Mouse (Mus musculus) midbrain, embryonic 13.5 days (tissue): ENCODE measurements at regions not wholly inside any gene's neighbourhood (a gene's known extent, or its start where the extent isn't known, plus 50 kb on each side); places are given as distances from the start of the nearest gene placed in this dataset.
A peak's percentile ranks its signal among the peaks of the same experiment; 100 is the strongest.

Experiments used
- ATAC-seq: fragments of 200-750 bp; cut with Nextera tagmentation; 2 replicates; pipeline ENCODE4 v1.8.0; 2017; ENCODE audit warnings: mild to moderate bottlenecking, moderate TSS enrichment, moderate library complexity
- H3K27ac ChIP-seq: fragments of 300-500 bp; sonication (generic); 2 replicates; pipeline ENCODE4 v1.5.1; 2015; ENCODE audit warnings: inconsistent platforms, mild to moderate bottlenecking, moderate library complexity
- H3K27me3 ChIP-seq: fragments of 300-500 bp; sonication (generic); 2 replicates; pipeline ENCODE4 v1.6.1; 2015; ENCODE audit warnings: mild to moderate bottlenecking, inconsistent platforms
- H3K36me3 ChIP-seq: fragments of 300-500 bp; sonication (generic); 2 replicates; pipeline ENCODE4 v1.6.1; 2015; ENCODE audit warnings: mild to moderate bottlenecking, inconsistent platforms
- H3K4me1 ChIP-seq: fragments of 300-500 bp; sonication (generic); replicated peaks from 2 replicates; pipeline ENCODE4 v1.6.1; 2015; ENCODE audit warnings: inconsistent platforms
- H3K4me2 ChIP-seq: fragments of 300-500 bp; sonication (generic); replicated peaks from 2 replicates; pipeline ENCODE4 v1.6.1; 2015; ENCODE audit warnings: moderate library complexity, mild to moderate bottlenecking, inconsistent platforms
- H3K4me3 ChIP-seq: fragments of 300-500 bp; sonication (generic); replicated peaks from 2 replicates; pipeline ENCODE4 v1.5.1; 2015; ENCODE audit warnings: mild to moderate bottlenecking, inconsistent platforms
- H3K9ac ChIP-seq: fragments of 300-500 bp; sonication (generic); replicated peaks from 2 replicates; pipeline ENCODE4 v1.6.1; 2015; ENCODE audit warnings: mild to moderate bottlenecking, inconsistent platforms
- H3K9me3 ChIP-seq: fragments of 300-500 bp; sonication (generic); 2 replicates; pipeline ENCODE4 v1.6.1; 2016; ENCODE audit warnings: mild to moderate bottlenecking, inconsistent platforms
- WGBS: fragments of 180-500 bp; shearing (Covaris S2); methylation state at CpG from one replicate; pipeline ENCODE4 v1.1.7; 2015; 5-methylcytosine and 5-hydroxymethylcytosine counted together

DNA sequence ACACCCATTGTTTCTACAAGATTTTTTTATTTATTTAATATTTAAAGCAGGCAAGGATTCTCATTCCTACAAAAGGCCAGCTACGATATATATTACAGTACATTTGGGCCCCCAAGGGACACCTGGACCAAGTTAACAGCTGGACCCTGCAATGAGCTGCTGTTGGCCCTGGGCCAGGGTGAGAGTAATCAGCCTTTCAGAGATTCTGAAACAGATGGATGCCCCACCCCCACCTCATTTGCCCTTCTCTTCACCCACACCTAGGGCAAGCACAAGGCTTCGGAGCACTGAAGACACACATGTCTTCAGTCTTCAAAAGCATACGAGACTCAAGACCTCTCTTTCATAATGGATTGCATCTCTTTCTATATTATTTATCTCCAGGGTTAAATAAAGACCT, 259.5 kb upstream of the Clint1 start:
- no peak for ATAC-seq
- peaks cover 6% of the 10 kb centered on the region for H3K4me1 ChIP-seq
- H3K27ac ChIP-seq: 0 out of 2 replicates have a peak overlapping the region, but pooled peaks have one; percentile 25
- H3K36me3 ChIP-seq: no peaks in the 10 kb centered on the region
- no peak overlapping the region for H3K4me2 ChIP-seq
- no peaks in the 10 kb centered on the region for H3K9me3 ChIP-seq
- 56% methylated on average over 3 of the region's 3 CpGs for WGBS
- no peaks in the 10 kb centered on the region for H3K27me3 ChIP-seq
- H3K4me3 ChIP-seq: no peak overlapping the region
- H3K9ac ChIP-seq: no peak overlapping the region

DNA sequence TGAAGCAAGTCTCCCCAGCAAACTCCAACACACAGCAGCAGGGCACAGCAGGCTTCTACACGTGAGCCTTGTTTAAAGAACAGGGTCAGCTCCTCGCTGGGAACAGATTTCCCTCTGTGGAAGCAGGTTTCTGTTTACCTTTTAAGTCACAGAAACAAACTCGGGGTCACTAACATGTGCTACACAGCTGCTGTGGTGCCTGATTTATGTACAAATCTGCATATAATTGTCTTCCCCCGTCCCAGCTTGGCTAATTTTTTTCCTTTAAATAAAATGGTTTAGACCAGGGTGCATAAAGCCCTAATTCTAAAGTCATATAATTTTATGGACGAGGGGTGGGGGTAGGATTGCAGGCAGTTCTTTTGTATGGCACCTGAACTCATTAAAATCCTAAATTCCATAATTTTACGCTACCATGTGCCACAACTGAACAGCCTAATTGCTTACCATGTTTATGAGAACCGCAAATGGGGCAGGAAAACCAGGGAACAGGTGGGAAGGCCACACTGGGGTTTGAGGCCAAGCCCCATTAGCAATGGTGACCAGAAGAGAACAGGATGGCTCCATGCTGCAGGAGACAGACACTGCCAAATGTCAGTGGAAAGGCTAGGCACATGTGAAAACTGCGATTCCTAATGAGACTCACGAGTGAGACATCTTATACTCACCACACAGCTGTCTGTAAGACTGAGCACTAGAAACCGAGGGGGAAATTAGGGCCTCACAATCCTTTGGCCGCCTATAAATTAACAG, 258.8 kb upstream of the Clint1 start:
- Histone ChIP-seq H3K9ac (no peak overlapping the region), H3K4me1 (peaks cover 6% of the 10 kb centered on the region), H3K4me2 (no peak overlapping the region), H3K27ac (0 out of 2 replicates have a peak overlapping the region, but pooled peaks have one; percentile 25), H3K27me3 (no peaks in the 10 kb centered on the region), H3K9me3 (no peaks in the 10 kb centered on the region), H3K4me3 (no peak overlapping the region), H3K36me3 (no peaks in the 10 kb centered on the region)
- ATAC-seq: no peak
- WGBS: 60% methylated on average over 11 of the region's 11 CpGs

GRCm38 (mm10) chr11:45595372-45595771, 256.5 kb upstream of the Clint1 start:
- Histone ChIP-seq H3K9me3 (no peaks in the 10 kb centered on the region), H3K4me1 (peaks cover 6% of the 10 kb centered on the region), H3K27ac (no peak overlapping the region), H3K9ac (no peak overlapping the region), H3K4me3 (no peak overlapping the region), H3K4me2 (no peak overlapping the region), H3K27me3 (no peaks in the 10 kb centered on the region), H3K36me3 (no peaks in the 10 kb centered on the region)
- 91% methylated on average over 6 of the region's 6 CpGs for whole genome bisulfite sequencing
- no peak for ATAC-seq

DNA sequence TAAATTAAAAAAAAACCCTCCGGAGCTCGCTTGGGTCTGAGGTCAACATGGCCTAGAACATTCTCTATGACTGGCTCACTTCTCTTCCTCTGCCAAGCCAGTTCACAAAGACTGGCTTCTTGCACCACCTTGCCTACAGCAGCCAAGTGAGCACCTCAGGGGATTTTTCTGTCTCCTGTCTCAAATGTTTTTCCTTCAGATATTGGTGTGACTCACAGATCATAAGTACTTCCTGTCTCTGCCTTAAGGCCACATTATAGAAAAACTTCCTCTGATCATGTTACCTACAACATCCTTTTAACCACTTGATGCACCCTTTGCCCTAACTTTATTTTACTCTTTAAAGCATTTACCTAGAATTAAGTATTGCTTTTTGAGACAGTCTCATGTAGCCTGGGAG, 230.0 kb upstream of the Clint1 start:
- WGBS: 84% methylated on average over 2 of the region's 2 CpGs
- Histone ChIP-seq H3K36me3 (no peaks in the 10 kb centered on the region), H3K9me3 (no peaks in the 10 kb centered on the region), H3K27ac (no peak overlapping the region), H3K9ac (no peak overlapping the region), H3K27me3 (no peaks in the 10 kb centered on the region), H3K4me1 (no peaks in the 10 kb centered on the region), H3K4me2 (no peak overlapping the region), H3K4me3 (no peak overlapping the region)
- ATAC-seq: no peak

- Histone ChIP-seq H3K4me1 (no peaks in the 10 kb centered on the region), H3K27me3 (no peaks in the 10 kb centered on the region), H3K4me3 (no peak overlapping the region), H3K27ac (no peak overlapping the region), H3K9me3 (no peaks in the 10 kb centered on the region), H3K36me3 (no peaks in the 10 kb centered on the region), H3K9ac (no peak overlapping the region), H3K4me2 (no peak overlapping the region)
- WGBS: 95% methylated on average over 5 of the region's 5 CpGs
- ATAC-seq: no peak
Observed at GRCm38 (mm10) chr11:45622701-45623100, 229.2 kb upstream of the Clint1 start.

- H3K27me3 ChIP-seq: no peaks in the 10 kb centered on the region
- H3K27ac ChIP-seq: no peak overlapping the region
- no peaks in the 10 kb centered on the region for H3K9me3 ChIP-seq
- no peak overlapping the region for H3K4me3 ChIP-seq
- 69% methylated on average over 7 of the region's 7 CpGs for WGBS
- ATAC-seq: no peak
- H3K36me3 ChIP-seq: no peaks in the 10 kb centered on the region
- no peak overlapping the region for H3K4me2 ChIP-seq
- H3K9ac ChIP-seq: no peak overlapping the region
- H3K4me1 ChIP-seq: no peaks in the 10 kb centered on the region
Observed at GRCm38 (mm10) chr11:45624233-45624632, 227.6 kb upstream of the Clint1 start.

GRCm38 (mm10) chr11:45629250-45629649, 222.6 kb upstream of the Clint1 start:
- no peaks in the 10 kb centered on the region for H3K4me1 ChIP-seq
- ATAC-seq: no peak
- no peaks in the 10 kb centered on the region for H3K27me3 ChIP-seq
- H3K9ac ChIP-seq: no peak overlapping the region
- no peaks in the 10 kb centered on the region for H3K36me3 ChIP-seq
- WGBS: 19% methylated on average over 1 of the region's 1 CpGs
- no peaks in the 10 kb centered on the region for H3K9me3 ChIP-seq
- no peak overlapping the region for H3K4me2 ChIP-seq
- no peak overlapping the region for H3K4me3 ChIP-seq
- no peak overlapping the region for H3K27ac ChIP-seq

DNA sequence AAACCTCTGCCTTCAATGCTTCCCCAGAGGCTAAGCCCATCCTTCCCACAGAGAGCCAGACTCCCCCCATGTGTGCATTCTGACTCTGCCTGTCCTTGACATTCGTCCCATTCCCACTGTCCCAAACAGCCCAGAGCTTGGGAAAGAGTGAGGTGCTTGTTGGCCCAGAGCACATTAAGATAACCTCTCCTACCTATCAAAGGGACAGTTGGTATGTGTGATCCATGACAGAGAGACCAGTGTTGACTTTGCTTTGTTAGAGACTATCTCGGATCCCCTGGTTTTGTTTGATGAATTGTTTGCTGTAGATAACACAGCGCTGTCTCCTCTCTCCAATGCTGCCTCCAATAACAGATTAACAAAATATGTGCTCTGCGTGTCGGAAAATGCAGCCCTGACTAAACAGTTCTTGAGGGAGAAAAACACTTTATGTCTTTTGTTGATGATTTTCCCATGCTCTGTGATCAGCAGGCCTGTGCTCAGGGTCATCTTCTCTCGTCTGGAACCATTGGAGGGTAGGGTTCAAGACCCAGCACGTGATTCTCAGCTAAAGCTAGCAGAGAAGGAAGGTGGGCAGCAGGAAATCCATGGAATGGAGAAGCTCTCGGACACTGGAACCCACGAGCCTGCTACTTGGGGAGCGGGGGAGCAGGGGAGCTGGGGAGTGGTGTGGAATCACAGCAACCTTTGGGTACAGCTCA, 217.2 kb upstream of the Clint1 start:
- Histone ChIP-seq H3K4me2 (no peak overlapping the region), H3K4me3 (no peak overlapping the region), H3K9ac (no peak overlapping the region), H3K27ac (no peak overlapping the region), H3K27me3 (no peaks in the 10 kb centered on the region), H3K4me1 (no peaks in the 10 kb centered on the region), H3K9me3 (no peaks in the 10 kb centered on the region), H3K36me3 (no peaks in the 10 kb centered on the region)
- WGBS: 81% methylated on average over 10 of the region's 10 CpGs
- no peak for ATAC-seq

DNA sequence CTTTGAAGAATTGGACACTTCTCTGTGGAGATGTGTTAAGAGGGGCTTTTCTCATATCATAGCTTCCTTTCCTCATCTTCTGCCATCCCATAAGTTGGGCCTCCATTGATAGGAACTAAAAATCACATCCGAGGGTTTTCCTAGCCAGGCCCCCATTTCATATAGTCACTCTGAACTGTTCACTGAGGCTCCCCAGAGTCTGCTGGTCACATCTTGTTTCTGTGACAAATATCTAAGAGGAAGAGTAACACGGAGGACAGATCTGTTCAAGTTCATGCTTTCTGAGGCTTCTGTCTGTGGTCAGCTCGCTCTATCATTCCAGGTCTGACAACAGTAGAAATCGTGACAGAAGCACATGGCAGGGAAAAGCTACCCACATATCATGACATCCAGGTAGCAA, 216.0 kb upstream of the Clint1 start:
- no peaks in the 10 kb centered on the region for H3K4me1 ChIP-seq
- no peak overlapping the region for H3K9ac ChIP-seq
- no peak for ATAC-seq
- WGBS: 89% methylated on average over 4 of the region's 4 CpGs
- H3K27ac ChIP-seq: no peak overlapping the region
- H3K4me3 ChIP-seq: no peak overlapping the region
- H3K27me3 ChIP-seq: no peaks in the 10 kb centered on the region
- H3K4me2 ChIP-seq: no peak overlapping the region
- H3K36me3 ChIP-seq: no peaks in the 10 kb centered on the region
- no peaks in the 10 kb centered on the region for H3K9me3 ChIP-seq

- no peaks in the 10 kb centered on the region for H3K27me3 ChIP-seq
- 0 out of 2 replicates have a peak, but pooled peaks have one; percentile 4 for ATAC-seq
- no peaks in the 10 kb centered on the region for H3K36me3 ChIP-seq
- H3K9ac ChIP-seq: no peak overlapping the region
- no peaks in the 10 kb centered on the region for H3K4me1 ChIP-seq
- WGBS: 80% methylated on average over 6 of the region's 6 CpGs
- no peak overlapping the region for H3K4me2 ChIP-seq
- no peak overlapping the region for H3K27ac ChIP-seq
- H3K4me3 ChIP-seq: no peak overlapping the region
- H3K9me3 ChIP-seq: no peaks in the 10 kb centered on the region
Observed at GRCm38 (mm10) chr11:45639236-45639635, 212.6 kb upstream of the Clint1 start.

DNA sequence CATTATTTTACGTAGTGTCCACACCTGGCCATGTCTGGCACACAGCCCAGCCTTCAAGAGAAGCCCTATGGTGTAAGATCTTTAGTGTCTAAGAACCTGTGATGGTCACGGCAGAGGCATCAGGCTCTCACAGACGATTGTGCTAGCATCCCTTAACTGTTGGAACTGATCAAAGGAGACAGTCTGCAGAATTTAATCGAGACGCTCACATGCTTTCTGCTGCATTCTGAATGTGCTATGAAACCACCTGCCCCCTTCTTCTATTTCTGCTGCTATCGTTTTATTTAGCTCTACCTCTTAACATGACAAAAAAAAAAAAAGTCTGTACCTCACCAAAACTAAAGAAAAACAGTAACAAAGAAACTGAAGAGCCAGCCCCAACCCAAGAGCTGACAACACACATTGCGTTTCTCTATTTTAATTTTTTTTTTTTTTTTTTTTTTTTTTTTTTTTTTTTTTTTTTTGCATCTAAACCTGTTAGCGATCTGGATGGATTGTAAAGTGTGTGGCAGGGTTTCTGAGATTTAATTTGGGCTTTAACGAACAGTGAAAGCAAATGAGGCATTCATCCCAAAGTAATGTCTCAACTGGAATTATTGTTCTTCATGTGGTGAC, 209.6 kb upstream of the Clint1 start:
- Histone ChIP-seq H3K4me1 (no peaks in the 10 kb centered on the region), H3K27ac (no peak overlapping the region), H3K36me3 (no peaks in the 10 kb centered on the region), H3K27me3 (no peaks in the 10 kb centered on the region), H3K9ac (no peak overlapping the region), H3K9me3 (no peaks in the 10 kb centered on the region), H3K4me2 (no peak overlapping the region), H3K4me3 (no peak overlapping the region)
- no peak for ATAC-seq
- 78% methylated on average over 9 of the region's 9 CpGs for WGBS

GRCm38 (mm10) chr11:45643629-45644325, 208.1 kb upstream of the Clint1 start:
- whole genome bisulfite sequencing: 72% methylated on average over 12 of the region's 12 CpGs
- H3K27ac ChIP-seq: no peak overlapping the region
- no peaks in the 10 kb centered on the region for H3K4me1 ChIP-seq
- H3K27me3 ChIP-seq: no peaks in the 10 kb centered on the region
- no peaks in the 10 kb centered on the region for H3K36me3 ChIP-seq
- no peaks in the 10 kb centered on the region for H3K9me3 ChIP-seq
- ATAC-seq: no peak
- no peak overlapping the region for H3K4me3 ChIP-seq
- no peak overlapping the region for H3K4me2 ChIP-seq
- H3K9ac ChIP-seq: no peak overlapping the region
